Mouse (Mus musculus) natural killer cell, adult 2 months (primary cell): ENCODE data around the gene Macrod2.

ENCODE experiments used
- DNase-seq, 2 experiments: peaks; one replicate each; pipeline ENCODE4 v3.0.0; 2022; ENCODE audit warnings: low spot score in 2 of 2

The Macrod2 gene

DNA sequence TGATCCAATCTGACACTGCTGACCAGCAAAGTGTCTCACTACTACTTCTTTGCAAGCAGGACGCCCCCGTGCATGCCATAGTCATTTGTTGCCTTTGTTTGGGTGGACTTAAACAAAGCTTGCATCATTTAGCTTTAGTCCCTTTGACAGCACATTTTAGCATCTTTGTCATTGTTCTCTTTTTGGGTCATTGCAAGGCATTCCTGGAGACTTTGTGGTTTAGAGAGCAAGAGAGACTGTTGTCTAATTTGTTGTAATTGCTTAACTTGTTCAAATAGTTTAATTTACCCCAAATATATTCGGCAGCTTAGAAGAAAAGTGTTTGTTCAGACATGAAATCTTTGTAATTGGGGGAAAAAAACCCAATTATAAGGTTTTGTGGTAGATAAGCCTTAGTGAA is 511.0 kb downstream of the Macrod2 start:
- DNase-seq: no peak

DNA sequence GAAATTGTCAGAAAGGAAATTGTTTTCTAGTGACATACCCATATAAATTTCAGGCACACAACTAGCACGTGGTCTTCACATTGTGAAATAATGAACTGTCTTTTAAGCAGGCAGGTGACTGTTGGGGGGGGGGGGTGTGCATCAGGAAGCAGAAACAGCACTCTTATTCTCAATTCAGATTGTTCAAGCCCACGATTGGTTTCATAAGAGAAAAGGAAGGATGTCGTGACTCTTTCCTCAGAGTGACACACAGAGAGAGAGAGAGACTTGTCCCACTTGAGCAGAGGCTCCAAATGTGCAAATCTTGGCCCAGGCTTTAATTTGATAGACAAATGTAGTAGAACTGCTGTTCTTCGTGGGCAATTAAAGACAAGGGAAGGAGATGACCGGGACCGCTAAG is 516.4 kb downstream of the Macrod2 start:
- no peak for DNase-seq

DNA sequence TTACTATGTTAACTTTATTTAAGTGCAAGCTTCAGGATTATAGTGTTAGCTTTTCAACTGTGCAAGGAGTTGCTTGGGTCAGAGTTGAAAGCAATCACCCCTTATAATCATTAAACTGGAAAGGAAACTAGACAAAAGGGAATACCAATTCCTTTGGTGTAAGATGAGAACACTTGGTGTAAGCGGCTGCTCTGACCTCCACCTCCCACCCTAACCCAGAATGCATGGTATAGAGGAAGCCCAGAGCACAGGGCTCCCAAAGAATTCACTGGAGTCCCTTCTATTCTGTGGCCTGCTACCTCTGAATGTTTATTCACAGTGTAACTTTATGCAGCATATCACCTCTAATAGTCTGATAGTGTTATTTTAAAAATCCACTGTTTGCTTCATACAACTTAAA is 517.1 kb downstream of the Macrod2 start:
- no peak for DNase-seq

DNA sequence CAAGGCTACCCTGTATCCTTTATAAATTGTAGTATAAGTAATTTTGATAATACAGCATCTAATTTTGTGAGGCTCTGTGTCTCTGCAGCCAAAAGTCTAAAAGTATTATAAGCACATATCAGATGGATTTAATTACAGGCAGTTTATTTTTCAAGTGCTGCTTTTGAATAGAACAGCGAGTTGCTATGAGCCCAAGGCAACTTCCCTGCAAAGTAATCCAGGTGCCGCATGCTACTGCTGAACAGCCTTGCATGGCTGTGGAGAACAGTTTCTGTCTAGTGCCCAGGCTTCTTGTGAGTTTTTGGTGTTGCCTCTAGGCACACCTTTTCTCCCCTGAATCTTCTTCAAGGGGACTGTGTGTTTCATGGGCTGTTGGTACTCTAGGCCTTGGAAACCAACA is 517.8 kb downstream of the Macrod2 start:
- no peak for DNase-seq

DNA sequence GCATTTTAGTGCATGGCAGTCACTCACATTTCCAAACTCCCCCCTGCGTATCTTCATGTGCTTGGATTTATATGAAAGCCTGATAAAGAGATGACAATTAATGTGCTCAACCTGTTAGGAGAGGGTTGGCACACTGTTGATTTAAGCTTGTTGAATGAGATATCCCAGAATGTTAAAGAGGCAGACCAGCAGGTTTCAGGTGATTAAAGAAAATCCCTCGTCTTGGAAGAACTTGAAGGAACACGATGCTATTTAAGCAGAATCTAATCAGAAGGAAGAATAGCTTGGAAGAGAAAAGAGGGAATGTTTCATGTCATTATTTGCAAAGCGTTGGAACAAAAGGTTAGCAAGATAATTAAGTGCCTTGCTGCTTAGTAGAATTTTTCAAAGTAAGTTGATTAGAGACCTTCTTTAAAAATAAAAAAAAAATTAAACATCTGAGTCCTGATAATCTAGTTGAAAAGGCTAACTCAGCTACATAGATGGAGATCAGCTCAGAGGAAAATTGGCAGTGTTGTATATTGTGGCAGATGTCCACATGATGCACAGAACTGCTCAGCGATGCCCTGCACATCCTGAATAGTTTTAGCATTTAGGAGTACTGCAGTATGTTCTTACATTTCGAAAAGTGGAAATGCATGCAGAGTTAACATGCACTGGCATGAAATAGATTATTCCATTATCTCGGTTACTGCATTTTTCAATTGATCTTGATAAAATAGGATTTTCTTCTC is 518.7 kb downstream of the Macrod2 start:
- DNase-seq: no peak

DNA sequence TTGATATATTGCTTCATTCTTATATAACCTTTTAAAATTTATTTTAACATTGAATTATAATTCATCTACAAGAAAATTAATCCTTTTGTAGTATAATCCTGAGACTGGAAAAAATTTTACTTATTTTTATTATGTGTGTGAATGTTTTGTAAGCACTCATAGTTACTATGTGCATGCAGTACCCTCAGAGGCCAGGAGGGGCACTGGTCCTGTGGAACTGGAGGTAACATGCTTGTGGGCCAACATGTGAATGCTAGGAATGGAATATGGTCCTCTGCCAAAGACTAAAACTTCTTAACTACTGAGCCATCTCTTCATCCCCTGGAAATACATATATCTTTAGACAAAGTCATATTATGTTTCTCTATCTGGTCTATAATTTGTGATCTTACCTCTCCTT is 531.8 kb downstream of the Macrod2 start:
- no peak for DNase-seq

DNA sequence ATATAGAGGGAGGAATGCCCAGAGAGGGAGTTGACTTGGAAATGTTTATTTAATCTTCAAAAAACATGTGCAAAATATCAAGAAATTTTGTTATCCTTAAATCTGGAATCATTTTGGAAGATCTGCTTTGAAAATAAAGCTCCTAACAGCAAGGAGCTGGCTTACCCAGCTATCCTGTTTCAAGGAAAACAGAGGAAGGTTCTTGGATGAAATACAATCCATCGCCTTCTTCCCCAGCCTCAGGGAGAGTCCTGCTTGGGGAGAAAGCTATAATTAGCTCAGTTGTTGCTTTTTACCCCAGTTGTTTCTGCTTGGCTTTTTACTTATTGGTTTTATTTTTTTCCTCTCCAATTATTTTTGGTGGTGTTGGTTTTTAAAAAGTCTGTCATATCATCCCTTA is 539.4 kb downstream of the Macrod2 start:
- DNase-seq: no peak

DNA sequence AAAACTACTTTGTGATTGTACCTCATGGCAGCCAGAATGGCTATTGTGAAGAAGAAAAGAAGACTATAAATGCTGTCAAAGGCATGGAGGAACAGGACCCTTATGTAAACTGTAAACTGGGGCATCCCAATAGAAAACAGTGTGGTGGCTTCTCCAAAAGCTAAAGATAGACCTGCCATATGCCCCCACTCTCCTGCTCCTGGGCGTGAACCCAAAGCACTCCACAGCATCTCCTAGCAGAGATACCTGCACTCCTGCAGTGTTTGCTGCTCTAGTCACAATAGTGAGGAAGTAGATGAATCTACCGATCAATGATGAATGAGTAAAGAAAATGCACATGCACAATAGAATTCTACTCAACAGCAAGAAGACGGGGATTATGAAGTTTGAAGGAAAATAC is 554.4 kb downstream of the Macrod2 start:
- DNase-seq: no peak

DNA sequence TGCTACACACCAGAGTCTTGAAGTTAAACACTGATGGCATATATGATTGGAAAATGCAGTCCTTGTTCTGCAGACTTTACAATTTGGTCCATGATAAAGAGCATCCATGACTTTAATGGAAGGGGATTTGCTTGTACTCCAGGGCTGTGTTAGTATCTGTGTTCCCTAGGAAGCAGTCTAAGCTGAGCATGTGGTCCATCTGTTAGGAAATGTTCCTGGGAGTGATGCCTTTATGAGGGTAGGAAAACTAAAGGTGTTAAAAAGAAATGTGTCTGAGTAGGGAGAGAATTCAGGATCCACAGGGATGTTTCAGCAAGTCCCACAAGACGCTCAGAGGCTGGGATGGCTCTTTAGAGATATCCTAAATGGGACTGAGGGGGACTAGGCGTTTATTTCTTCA is 564.1 kb downstream of the Macrod2 start:
- DNase-seq: no peak

DNA sequence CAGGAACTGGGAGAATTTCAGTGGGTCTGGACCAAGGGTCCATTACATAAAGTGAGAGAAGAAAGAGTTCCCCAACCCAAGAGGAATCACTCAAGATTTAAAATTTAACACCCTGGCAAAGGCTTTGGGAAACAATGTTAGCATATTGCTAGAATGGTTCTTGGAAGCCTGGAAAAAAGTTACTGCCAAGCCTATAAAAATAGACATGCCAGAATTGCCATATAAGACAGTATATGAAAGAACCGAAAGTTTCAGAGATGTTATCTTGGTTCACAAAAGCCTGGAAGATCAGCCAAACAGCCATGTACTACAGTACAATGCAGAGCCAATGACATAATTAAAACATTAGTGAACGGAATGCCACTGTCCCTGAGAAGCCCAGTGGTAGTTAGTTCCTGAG is 575.1 kb downstream of the Macrod2 start:
- no peak for DNase-seq

DNA sequence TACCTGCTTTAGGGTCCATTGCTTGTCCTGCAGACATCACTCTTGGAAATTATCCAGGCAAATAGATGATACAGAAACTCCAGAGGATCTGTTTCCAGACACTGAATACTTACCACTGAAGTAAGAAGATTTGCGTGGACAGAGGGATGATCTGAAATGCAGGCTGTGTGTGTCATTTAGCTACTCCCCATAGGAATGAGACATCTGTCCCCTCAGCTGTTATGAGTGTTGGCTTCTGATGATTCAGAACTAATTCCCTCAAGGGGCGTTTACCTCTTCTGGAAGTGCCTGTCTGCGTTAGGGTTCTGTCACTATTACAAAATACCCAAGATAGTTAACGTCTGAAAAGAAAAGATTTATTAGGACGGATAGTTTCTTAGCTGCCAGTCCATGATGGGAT is 576.7 kb downstream of the Macrod2 start:
- no peak for DNase-seq

DNA sequence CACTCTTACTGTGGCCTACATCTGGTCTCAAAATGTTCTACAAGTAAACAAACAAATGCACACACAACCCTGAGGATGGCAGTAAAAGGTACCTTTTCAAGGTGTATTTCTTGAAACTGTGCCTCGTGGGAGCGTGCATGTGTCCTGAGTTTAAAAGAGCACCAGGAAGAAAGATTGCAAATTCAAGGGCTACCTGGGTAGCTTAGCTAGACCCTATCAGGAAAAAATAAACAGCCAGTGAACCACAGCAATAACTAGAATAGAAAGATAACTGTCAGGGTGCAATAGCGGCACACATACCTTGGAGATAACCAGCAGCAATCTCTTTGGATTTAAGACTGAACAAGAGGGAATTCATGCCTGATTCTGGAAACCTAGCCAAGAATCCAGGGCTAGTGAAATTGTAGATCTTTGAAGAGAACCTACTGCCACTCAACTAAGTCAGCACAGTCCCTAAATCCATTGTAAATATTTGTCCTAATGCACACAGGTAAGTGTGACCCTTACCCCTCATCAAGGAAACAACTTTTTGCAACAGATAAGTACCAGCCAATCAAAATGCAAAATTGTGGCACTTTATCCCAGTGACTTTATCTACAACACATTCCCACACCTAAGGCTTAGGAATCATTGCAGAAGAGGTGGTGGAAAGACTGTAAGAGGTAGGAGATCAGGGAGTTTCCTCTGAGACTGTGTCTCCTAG is 590.7 kb downstream of the Macrod2 start:
- DNase-seq: no peak

DNA sequence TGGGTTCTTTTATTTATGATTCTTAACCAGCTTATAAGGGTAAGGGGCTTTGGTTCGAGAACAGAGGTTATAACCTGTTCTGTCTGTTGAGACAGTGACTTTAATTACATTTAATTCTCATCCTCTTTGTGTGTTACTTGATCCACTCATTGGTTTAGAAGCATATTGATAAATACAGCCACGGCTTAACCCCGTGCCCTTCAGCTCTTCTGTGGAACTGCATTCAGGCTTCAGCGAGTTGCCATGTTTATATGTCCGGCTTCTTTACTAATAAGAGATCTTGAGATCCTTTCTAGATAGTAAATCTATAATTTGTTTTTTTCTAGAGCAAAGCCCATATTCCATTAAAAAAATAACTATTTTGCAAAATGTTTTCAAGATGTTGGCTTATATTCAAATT is 608.7 kb downstream of the Macrod2 start:
- DNase-seq: no peak

DNA sequence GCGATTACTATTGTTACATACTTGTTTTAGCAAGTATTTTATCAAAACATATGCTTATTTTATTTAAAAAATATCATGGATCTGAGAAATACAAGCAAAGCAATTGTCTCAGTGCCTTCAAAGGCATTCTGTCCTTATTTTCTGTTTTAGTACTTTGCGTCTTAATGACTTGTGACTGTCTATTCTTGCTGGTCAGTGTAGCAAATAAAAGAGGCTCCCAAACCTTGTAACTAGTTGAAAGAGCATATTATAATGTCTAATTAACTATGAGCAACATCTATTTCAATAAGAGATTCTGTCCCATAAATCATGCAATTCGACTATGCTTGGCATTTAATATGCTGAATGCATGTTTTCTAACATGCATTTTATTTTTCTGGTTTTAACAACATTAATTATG is 609.2 kb downstream of the Macrod2 start:
- DNase-seq: no peak

DNA sequence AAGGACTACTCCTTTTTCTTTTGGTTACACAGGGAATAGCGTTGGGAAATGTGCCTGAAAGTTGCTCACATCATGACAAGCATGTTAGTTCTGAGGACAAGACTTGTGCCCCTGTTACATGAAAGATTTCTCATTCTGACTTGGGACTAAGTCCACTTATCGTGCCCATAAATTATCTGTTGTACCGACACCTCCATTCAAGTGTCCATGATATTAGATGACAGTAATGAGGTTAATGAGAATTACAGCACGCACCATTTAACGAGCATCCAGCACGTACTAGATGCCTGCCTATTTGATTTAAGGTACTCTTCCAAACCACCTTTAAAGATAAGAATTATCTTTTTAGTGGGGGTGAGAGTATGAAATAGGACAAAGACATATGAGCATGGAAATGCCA is 610.5 kb downstream of the Macrod2 start:
- DNase-seq: no peak

DNA sequence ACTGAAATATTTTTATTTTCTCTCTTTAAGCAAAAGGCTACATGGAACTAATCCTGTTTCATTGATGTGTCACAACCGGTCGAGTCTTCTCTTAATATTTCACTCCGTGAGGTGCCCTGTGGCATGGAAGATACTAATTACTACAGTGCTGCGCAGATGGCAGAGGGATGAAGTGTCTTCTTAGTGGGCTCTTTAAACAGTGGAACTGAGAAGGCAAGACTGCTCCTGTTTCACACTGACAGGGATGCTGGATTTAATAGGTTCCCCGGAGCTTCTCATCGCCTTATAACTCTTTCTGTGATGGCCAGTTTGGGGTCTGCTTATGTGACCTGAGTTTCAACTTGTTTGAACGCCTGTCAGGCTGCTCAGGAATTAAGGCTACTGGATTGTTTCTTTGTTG is 612.6 kb downstream of the Macrod2 start:
- no peak for DNase-seq

DNA sequence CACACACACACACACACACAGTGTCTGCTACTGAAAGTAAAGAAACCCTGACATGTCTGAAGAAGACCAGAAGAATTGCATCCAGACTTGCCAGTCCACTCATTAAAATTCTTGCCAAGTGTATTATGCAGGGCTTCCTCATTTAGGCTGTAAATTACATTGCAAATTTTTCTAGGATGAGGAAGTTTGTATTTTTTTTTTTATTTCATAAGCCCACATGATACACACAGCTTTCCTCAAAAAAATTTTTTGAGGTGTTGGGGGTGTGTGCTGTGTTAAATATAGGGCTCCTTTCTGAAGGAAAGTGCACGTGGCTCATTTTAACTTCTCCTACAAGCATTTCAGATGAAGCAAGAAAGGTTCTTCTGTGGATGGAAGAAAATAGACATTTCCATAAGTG is 613.3 kb downstream of the Macrod2 start:
- DNase-seq: no peak

DNA sequence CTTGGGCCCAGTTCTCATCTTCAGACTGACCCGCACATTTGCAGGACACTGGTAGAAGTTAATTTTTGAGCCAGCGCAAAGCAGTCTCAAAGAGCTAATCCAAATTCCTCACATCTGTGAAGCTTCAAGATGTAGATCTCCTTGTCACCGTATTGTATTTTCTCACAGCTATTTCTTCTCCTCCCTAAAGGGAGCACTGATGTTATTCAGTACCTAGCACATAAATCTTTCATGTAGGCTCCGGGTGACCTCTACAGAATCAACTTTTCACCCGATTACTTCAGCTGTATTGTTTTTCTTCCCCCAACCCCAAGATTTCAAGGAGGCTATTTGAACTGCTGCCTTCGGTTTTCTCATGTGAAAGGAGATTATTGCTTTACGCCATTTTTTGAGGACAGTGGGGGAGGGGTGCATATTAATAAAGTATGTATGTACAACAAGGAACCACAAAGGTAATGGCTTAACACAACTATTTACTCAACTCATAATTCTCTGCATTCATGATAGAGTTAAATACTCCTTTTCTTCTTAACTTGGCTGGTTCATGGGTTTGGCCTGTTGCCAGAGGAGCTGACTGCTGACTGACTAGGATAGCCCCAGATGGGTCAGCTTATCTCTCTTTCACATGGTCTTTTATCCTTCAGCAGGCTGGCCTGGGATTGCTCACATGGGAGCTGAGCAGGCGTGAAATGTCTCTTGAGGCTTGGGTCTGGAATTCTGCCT is 618.5 kb downstream of the Macrod2 start:
- DNase-seq: no peak

DNA sequence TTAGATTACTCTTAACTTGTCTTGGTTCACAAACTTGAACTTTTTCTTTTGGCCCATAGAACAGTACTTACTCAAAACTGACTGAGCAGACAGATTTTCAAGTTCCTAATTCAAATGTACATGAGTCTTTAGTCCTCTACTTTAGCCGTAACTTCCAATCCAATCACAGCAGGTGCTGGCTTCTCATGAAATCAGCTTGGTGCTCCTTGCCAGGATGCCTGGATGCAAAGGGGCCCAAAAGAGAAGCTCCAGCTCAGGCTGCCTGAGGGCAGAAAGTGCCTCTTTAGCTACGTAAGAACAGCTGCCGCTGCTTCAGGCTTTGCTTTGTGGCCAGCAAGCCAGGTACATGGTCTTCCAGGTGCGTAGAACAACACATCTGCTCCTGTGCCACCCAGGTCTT is 627.9 kb downstream of the Macrod2 start:
- no peak for DNase-seq

DNA sequence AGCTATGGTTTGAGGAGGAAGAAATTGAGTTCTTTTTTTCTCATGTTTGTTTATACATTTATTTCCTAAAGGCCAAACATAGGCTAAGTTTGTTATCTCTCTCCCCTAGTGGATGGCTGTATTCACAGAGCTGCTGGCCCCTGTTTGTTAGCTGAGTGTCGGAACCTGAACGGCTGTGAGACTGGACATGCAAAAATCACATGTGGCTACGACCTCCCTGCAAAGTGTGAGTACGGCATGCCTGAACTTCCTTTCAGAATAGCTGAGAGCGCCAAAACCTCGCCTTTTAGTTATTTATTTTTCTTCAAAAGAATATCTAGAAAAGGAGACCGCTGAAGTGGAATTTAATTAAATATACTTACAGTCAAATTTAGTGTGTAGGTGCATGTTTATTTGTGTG is 628.8 kb downstream of the Macrod2 start:
- no peak for DNase-seq

DNA sequence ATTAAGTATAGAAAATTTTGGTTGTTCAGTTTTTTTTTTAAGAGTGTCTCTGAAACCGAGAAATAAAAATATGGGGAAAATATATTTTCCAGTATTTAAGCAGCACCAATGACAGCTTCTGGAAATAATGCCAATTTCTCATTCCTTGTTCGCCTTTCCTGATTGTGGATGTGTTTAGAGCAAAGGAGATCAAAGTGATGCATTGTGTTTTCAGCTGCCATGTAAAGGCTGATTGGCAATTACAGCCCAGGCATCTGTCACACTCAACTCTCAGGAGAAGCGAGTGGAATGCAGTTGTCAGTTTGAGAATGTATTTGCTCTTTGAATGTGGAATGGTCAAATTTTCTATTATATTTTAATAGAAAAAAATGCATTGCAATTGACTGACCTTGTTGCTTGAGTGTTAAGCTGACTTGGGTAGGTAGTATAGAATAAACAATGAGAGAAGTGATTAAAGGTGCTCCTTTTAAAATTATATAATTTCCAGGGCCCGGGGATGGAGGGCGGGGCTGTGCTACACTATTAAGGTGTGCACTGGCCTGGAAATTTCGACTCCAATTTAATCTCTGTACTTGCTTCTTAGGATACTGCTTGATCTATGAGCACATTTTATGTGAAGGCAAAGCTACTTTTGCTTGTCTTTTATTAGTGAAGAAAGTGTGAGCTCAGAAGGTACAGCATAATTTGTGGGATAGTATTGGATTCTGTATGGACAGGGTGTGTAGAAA is 629.4 kb downstream of the Macrod2 start:
- no peak for DNase-seq

DNA sequence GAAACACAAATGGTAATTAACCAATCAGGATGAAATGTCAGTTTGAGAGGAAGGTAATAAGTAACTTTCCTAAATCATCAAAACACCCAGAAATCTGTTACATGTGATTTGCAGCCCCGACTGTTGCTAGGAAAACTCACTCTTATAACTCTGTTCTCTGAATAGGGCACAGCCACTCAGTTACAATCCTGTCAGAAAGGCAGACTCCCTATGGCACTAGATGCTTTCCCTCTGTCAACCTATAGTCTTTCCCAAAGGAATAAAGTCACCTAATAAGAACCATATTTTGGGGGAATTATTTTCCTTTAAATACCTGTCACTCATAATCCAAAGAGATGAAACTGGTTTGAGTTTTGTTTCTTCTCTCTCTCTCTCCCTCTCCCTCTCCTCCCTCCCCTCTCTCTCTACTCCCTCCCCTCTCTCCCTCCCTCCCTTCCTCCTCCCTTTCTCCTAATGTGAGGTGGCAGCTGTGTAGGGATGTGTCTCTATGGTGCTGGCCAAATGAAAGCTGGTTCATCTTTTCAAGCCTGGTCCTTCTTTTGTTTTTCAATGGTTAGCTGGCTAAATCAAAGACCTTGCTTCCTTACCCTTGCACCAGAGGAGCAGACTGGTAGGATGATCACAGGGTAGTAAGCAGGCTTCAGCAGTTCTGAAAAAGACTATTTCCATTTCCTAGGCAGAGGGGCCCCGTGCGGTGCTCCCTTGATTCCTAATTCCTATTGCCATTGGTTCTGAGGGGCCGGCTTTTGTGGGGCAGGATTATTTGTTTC is 661.8 kb downstream of the Macrod2 start:
- no peak for DNase-seq
